Mouse (Mus musculus): ENCODE data around the gene Mcmbp.

Mcmbp gene

DNA sequence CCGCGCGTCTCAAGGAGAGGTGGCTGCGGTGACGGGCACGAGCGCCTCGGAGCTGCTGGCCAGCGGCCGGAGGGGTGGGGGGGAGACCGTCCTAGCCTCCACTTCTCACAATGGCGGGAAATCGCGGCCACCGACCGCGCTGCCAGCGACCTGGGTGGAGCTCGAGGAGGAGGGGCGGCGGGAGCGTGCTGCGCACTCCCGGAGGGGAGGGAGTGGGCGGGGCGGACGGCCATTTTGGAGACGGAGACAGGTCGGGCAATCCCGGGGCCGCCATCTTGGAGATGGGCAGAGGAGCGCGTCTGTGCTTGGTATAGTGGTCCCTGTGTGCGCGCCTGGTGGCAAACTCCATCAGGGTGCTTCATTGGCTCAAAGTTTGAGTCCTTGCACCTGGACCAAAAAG lies at the start of gene Mcmbp:
Mcmbp (minus strand) TSS at position 162 of the 400 bp plus-strand sequence.
- peak; percentile 96 for DNase-seq

- no peak for DNase-seq
Observed at GRCm38 (mm10) chr7:128790045-128790444, 49.8 kb upstream of the Mcmbp start.

DNA sequence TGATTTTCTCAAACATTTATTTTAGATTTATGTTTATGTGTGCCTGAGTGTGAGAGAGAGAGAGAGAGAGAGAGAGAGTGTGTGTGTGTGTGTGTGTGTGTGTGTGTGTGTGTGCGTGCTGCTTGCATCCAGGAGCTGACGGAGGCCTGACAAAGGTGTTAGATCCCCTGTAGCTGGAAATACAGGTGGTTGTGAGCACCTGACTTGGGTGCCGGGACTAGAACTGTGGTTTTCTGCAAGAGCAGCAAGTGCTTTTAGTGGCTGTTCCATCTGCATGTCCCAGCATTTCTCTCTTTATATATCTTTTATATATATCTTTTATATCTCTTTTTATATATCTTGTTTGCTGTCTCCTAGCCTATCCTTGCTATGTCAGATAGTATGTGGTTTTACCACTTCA lies 41.6 kb upstream of the Mcmbp start:
- no peak for DNase-seq

DNA sequence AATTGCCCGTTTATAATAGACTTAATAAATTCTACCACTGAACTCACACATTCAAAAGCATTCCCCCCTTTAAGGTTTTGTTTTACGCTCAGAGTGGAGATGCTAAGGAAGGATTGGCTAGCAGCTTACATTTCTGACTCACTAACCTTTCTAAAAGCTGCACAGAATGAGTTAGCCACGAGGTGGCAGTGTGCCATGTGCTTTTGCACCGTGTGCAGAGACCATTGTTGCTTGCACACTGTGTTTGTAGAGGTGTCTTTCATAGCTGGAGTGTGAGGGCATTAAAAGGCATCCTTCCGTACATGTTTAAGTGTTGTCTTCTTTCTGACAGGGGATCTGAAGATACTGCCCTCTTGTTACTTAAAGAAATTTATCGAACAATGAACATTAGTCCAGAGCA lies 39.0 kb upstream of the Mcmbp start:
- DNase-seq, result peak; percentile 22

DNA sequence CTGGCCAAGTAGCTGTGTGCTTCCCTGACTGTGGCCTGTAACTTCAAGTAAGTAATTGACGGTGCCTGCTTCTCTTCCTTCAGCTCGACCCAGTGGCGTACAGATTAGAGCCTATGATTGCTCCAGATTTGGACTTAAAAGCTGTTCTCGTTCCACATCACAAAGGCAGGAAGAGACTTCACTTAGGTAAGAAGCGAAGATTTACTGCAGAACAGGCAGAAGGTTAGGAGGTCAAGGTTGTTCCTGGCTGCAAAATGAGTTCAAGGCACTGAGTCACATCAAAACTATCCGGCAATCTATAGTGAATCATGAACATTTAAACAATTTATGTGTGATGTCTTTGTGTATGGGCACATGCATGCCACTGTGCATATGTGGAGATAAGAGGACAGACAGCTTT lies 36.9 kb upstream of the Mcmbp start:
- no peak for DNase-seq

DNA sequence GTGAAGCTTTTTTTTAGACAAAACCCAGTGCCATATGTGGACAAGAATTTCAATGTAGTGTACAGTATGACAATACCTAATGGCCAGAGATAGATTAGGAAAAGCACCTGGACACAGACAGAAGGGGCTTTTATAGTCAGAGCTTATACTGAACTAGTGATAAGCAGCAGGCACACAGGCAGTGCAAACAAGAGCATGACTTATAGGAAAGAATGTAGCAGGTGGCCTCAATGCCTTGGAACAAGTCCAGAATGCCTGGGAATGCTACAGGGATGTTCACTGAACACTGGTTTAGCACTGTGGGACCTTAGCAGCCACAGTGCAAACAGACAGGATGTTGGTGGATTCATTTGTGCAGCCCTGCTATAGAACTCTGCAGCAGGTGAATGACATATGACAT lies 26.4 kb upstream of the Mcmbp start:
- no peak for DNase-seq

GRCm38 (mm10) chr7:128758948-128759347 lies 18.7 kb upstream of the Mcmbp start:
- no peak for DNase-seq

DNA sequence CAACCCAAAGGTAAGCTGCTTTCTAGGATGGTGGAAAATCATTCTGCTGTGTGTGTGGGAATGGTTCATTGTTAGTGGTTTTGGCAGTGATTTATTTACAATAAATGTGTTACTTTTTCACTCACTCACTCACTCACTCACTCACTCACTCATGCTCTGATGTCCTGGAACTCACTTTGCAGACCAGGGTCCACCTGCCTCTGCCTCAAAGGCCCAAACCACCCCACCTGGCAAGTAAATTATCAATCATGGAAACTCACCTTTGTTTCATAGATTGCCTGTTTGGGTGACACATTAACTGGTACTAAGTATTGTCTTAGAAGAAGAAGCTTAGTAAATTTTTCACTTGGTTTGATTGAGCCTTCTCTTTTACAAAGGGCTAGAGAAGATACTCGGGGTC lies 15.1 kb upstream of the Mcmbp start:
- no peak for DNase-seq

GRCm38 (mm10) chr7:128752012-128752411 lies 11.7 kb upstream of the Mcmbp start:
- no peak for DNase-seq

- DNase-seq, result peak; percentile 69
Observed at GRCm38 (mm10) chr7:128750296-128750695, 10.0 kb upstream of the Mcmbp start.

DNA sequence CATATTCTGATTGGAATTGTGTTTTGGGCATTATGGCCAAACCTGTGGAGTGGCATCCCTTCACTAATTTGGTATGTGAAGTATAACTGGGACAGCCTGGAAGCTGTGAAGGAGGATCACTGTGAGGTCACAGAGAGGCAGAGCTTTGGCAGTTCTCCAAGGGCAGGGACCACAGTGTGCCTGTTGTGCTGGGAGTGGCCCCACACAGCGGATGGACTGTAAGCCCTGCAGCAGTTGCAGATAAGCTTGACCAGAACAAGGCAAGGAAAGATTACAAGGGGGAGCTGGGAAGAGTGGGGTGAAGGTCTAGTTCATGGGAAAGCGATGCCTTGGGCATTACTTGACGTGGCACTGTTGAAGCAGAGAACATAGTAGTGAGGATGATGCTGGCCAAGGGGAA lies 8.5 kb upstream of the Mcmbp start:
- DNase-seq, result peak; percentile 52

DNA sequence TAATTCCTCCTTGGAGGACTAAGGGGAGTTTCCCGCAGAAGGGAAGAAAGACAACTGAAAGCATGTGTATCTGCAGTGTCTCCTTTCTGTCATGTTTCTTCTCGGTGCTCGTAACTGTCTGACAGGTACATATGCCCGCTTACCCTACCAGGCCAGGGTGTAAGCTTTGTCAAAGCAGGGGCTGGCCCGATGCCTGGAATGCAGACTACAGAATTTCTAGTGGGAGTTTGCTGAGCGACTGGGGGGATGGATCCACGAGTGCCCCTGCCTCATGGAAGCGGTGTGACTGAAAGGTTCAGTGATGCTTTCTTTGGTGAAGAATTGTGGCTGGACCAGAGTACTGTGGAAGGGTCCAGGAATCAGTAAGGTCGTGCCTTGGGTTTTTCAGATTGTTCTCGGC lies 5.9 kb upstream of the Mcmbp start:
- peak; percentile 28 for DNase-seq

DNA sequence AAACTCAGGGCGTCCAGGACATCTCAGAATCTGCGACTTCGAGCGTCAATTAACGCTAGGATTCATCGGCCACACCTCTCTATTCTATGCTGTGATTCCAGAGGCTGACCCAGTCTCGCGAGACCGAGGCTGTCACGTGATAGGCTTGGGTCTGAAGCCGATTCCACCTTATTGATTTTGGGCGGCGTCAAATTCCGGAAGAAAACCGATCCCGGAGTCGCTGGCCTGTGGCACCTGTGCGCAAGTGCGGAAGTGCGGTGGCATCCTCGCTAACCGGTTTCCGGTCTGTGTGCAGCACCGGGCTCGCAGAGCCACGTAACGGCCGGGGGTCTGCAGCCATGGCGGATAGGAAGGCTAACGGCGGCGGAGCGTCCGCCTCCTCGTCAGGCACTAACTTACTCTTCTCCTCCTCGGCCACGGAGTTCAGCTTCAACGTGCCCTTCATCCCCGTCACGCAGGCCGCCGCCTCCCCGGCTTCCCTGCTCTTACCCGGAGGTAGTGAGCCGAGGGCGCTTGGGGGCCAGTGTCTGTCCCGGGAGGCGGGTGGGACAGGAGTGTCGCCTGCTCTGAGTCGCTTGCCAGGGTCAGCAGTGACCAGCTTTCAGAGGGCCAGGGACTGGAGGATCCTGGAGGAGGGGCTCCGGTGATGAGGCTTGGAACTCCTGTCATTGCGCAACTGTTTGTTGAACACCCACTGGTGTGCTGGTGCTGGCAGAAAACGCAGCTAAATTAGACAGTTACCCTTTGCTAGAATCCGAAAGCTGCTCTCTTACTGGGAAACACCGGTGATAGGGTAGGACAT lies 4.6 kb upstream of the Mcmbp start, which contains the start of gene Sec23ip:
Sec23ip (plus strand) TSS at position 260 of the 802 bp plus-strand sequence.
- DNase-seq, result peak; percentile 99

GRCm38 (mm10) chr7:128743898-128744297 lies 3.6 kb upstream of the Mcmbp start:
- no peak for DNase-seq

GRCm38 (mm10) chr7:128739462-128740277 lies 625 bp downstream of the Mcmbp start:
- peak; percentile 64 for DNase-seq

- peak; percentile 22 for DNase-seq
Observed at GRCm38 (mm10) chr7:128739116-128739461, 1.2 kb downstream of the Mcmbp start.

DNA sequence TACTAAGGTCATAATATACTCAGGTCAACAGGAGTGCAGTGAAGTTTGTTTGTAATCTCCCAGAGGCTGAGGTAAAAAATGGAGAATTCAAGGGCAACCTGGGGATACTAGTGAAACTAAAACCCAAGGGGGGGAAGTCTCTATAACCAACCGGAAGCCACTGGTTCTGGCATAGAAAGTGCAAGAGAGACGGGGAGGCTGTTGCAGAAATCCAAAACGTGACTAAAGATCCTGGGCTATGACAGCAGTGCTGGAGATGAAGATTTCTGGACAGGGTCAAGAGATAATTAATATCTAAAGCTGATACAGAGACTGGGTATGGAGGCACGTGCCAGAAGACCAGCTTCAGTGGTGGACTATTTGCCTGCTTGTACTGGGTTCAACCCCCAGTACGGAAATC lies 2.3 kb downstream of the Mcmbp start:
- DNase-seq, result peak; percentile 20

DNA sequence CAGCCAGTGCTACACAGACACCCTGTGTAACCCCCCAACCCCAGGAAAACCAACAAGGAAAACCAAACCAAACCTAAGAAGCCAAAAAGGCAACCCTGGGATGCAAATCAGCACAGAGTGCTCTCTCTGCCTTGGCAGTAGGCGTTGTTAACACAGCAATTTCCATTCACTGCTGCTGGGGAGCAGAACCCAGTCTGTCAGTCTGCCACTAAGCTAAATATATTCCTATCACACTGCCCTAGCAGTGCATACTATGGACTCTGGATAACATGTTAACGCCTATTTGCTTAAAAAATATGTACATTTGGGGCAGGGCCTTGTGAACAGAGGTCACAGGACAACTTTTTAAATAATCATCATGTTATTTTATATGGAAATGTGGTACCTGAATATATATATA lies 8.7 kb downstream of the Mcmbp start:
- DNase-seq, result no peak

DNA sequence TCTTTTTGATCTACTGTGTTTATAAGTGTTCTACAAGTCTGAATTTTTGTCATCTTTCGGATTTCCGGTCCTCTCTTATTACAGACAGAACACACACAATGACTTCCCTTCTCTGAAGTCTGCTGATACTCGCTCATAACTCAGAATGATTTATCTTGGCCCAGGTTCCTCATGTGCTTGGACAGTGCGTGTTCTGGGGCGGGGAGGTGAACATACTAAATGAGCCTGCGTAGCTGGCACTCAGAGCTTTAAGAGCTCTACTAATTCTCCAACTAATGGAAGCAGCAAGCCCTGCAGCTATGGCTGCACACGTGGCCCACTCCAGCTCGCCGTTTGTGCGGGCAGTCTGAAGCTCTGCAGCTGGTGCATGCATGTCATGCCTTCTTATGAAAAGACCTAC lies 11.6 kb downstream of the Mcmbp start:
- DNase-seq, result no peak

DNA sequence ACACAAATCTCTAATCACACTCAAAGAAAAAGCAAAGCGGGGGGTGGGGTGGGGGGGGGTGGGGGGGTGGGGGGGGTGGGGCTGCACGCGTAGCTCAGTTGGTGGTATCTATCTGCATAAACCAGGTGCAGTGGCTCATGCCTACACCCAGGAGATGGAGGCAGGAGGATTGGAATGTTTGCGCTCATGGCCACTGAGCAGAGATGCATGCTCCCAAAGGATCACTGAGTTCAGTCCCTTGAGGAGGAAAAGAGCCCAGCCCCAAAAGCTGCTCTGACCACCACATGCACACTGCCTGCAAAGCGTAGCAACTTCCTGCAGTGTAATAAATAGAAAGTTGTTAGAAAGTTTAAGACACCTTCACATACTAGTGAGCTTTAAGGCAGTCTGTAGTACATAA lies 12.6 kb downstream of the Mcmbp start:
- DNase-seq, result no peak

- DNase-seq, result no peak
Observed at GRCm38 (mm10) chr7:128726999-128727398, 13.3 kb downstream of the Mcmbp start.

DNA sequence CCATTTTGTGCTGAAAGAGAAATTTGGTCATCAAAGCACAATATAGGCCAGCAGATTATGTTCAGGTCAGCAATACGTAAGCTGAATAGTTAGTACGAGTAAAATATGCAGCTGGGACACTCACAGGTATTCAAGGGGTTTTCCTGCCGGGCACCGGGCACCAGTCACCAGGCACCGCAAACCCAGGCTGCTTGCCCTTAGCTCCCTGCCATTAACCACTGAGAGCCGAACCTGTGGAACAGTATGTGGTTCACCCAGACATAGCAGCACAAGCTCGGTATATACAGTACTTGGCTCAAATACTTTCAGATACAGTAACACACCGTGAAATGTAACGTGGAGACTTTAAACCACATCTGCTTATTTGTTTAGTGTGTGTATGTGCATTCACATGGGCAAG lies 15.1 kb downstream of the Mcmbp start:
- no peak for DNase-seq

- DNase-seq, result peak; percentile 74
Observed at GRCm38 (mm10) chr7:128724761-128725160, 15.5 kb downstream of the Mcmbp start.

DNA sequence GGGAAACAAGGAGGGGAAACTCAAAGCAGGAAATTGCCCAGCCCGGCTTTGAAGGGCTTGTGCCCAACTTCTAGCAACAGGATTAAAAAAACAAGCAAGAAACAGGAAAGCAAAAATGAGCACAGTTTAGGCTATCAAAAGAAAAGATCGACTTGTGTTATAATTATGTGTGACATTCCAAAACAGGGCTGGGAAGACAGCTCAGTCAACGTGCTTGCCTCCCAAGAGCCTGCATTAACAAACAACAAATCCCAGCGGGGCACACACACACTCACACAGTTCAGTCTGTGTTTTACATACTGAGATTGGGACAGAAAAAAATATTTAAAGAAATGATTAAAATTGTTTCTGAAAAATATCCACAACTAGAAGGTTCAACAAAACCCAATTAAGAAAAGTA lies 22.3 kb downstream of the Mcmbp start:
- DNase-seq, result no peak
